Mouse (Mus musculus): ENCODE results near the gene Zcchc17.

DNA sequence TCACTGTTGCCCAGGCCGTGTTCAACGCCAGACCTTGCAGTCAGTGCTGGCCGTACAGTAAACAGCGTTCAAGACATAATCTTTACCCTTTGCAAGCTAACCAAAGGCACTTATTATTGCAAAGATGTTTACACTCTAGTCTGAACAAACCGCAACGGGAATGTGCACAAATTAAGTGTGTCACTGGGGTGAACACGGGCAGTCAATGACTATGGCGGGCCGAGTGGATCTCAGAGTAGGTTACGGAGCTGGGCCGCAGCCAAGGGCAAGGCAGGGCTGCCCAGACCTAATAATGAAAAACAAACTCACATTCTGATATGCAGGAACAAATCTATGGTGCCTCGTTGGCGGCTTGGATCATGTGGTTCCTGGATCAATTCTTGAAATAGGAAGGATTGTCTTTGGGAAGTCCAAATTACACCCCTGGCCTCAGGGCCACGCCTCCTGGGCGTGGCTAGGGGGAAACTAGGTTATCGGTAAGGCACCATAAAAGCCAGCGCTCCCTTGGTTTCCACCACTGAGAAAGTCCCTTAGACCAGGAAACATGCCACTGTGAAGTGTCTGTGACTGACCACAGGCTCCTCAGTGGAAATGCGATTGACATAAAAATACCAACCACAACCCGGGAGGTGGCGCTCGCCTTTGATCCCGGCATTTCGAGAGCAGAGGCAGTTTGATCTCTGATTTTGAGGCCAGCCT is 64.5 kb downstream of the Zcchc17 start:
- TF ChIP-seq CTCF (IDR thresholded peaks at IDR 0.05; ENCODE audit: low read depth) (peak; percentile 54), EP300 (optimal IDR thresholded peaks at IDR 0.05) (no peak)
